Mouse (Mus musculus): ENCODE measurements around the gene Fscn1. TPM values are rescaled to one million over a fixed set of nuclear protein-coding genes. Genes with fewer than 3 reads are reported as not detected.

The Fscn1 gene
- polyA plus RNA-seq, 1 experiment from 2014 or later: 484 TPM

DNA sequence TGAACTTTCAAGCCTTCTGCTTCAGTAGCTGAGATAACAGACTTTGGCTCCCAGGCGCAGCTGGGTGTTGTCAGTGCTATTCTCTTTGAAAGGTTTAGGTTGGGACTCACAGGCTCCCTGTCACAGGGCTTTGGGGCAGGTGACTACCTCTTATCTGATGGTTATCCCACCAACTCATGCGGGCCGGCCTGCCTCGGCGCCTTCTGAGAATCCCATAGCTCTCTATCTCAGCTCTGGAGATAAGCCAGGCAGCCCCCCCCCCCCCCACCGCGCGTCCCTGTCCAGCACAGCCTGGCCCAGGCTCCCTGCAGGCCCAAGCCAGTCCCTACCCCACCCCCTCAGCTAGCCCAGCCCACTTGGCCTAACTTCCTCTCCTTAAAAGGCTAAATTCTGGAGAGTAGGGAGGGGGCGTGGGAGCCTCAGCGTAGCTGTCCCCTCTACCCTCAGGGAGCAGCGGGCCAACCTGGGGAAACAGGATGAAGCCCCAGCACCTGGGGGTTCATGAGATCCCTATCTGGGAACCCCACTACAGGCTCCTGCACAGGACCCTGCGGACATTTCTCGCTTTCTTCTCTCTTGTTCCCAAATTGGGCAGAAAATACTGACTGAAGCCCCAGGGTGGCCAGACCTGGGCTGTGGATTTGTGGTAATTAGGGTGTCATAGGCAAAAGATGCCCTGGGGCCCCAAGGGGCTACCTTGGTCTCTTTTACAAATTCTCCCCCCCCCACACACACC is 33.8 kb upstream of the Fscn1 start:
- no peak for ATAC-seq (ENCODE audit: low FRiP score)
- no peak overlapping the region for H3K4me2 ChIP-seq
- 18% methylated on average over 13 of the region's 13 CpGs for WGBS

DNA sequence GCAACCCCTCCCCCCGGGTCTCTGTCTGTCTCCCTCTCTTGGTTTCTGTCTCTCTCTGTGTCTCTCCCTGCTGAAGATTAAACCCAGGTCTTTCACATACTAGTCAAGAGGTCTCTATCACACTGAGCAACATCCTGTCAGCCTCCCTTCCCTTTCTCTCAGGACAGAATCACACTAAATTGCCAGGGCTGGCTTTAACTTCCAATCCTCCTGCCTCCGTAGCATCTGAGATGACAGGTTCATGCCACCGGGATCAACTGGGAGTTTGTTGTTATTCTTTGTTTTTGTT is 33.3 kb upstream of the Fscn1 start:
- 63% methylated on average over 3 of the region's 3 CpGs for WGBS

More for the DNA sequence above, 33.8 kb upstream of the Fscn1 start:
- no peak overlapping the region for H3K4me3 ChIP-seq
- H3K9me3 ChIP-seq: no peaks in the 10 kb centered on the region
- no peaks in the 10 kb centered on the region for H3K36me3 ChIP-seq
- peaks cover 19% of the 10 kb centered on the region for H3K4me1 ChIP-seq (replicated peaks)
- H3K27ac ChIP-seq: no peak overlapping the region
- H3K9ac ChIP-seq: no peak overlapping the region
- peaks cover 24% of the 10 kb centered on the region for H3K27me3 ChIP-seq

DNA sequence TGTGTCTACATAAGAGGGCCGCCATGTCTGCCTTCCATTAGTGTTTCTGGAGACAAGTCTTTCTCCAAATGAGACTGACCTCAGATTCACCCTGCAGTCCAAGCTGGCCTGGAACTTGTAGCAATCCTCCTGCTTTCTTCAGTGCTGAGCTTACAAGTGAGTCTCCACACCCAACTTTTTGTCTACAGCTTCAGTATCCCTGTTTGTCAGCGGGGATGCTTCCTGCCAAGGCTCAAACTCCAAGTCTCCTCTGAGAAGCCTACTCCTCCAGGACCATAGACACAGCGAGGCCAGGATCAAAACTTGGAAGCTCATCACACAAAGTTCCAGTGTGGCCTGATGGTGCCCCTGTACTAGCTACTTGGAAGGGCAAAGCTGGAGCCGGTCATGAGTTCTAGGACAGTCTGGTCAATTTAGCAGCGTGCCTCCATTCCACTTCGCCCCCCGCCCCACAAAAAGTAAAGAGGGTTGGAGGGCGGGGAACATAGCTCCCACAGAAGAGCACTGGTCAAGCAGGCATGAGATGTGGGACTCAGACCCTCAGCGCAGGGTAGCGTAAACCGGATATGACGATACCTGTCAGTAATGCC is 32.7 kb upstream of the Fscn1 start:
- Histone ChIP-seq H3K4me2 (no peak overlapping the region), H3K4me3 (no peak overlapping the region), H3K36me3 (no peaks in the 10 kb centered on the region), H3K27me3 (peaks cover 24% of the 10 kb centered on the region), H3K27ac (no peak overlapping the region), H3K4me1 (replicated peaks) (peaks cover 19% of the 10 kb centered on the region), H3K9ac (no peak overlapping the region), H3K9me3 (no peaks in the 10 kb centered on the region)
- ATAC-seq (ENCODE audit: low FRiP score): no peak
- 94% methylated on average over 12 of the region's 12 CpGs for WGBS

More for the DNA sequence above, 33.3 kb upstream of the Fscn1 start:
- ATAC-seq (ENCODE audit: low FRiP score): no peak
- Histone ChIP-seq H3K27me3 (peaks cover 24% of the 10 kb centered on the region), H3K9me3 (no peaks in the 10 kb centered on the region), H3K4me3 (no peak overlapping the region), H3K9ac (no peak overlapping the region), H3K27ac (no peak overlapping the region), H3K4me2 (no peak overlapping the region), H3K4me1 (replicated peaks) (peaks cover 19% of the 10 kb centered on the region), H3K36me3 (no peaks in the 10 kb centered on the region)

DNA sequence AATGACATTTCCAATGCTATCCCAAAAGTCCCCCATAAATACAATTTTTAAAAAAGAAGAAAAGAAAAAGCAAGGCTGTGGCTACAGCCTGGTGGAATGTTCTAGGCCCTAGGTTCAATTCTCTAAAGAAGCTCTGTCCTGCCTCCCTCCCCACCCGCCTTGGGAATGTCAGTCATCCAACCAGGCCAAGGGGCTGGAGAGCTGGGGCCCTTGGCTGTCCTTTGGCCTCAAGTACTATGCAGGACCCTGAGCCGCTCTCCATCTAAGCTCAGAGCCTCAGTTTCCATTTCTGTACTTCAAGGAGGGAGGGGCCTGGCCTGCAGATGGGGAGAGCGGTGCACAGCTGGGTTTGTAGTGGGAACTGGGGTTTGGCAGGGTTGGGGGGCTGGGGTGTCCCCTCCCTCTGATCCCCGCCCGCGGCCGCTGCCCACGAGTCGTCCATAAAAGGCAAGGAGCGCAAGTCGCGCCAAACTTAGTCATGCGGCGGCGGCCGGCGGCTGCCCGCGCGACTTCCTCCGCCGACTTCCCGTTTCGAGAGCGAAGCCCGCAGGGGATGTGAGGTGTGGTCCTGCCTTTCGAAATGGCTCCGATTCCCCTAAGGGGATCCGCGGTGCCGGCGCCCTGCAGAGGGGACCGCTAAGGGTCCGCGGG is 31.3 kb upstream of the Fscn1 start:
- peak overlapping the region; percentile 34 for H3K4me3 ChIP-seq
- no peaks in the 10 kb centered on the region for H3K9me3 ChIP-seq
- peak overlapping the region; percentile 65 for H3K9ac ChIP-seq
- no peak overlapping the region for H3K27ac ChIP-seq
- ATAC-seq (ENCODE audit: low FRiP score): no peak
- no peaks in the 10 kb centered on the region for H3K36me3 ChIP-seq
- H3K27me3 ChIP-seq: peaks cover 24% of the 10 kb centered on the region
- peak overlapping the region; percentile 55 for H3K4me2 ChIP-seq
- 4% methylated on average over 35 of the region's 35 CpGs for WGBS
- peaks cover 19% of the 10 kb centered on the region for H3K4me1 ChIP-seq (replicated peaks)

DNA sequence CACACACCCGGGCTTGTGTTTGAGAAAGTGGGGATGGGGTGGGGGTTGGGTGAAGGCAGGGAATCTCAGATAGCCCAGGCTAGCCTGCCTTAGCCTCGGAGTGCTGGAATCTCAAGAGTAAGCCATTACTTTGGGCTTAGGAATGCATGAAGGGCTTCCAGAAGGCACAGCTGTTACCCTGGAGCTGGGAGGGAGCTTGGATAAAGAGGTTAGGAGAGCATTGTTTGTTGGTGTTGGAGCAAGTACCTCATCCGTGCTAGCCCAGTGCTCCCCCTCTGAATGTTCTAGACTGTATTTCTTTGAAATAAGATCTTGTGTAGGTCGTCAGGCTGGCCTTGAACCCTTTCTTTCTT is 30.8 kb upstream of the Fscn1 start:
- Histone ChIP-seq H3K36me3 (no peaks in the 10 kb centered on the region), H3K27ac (no peak overlapping the region), H3K27me3 (peaks cover 24% of the 10 kb centered on the region), H3K9me3 (no peaks in the 10 kb centered on the region), H3K4me3 (peak overlapping the region; percentile 34), H3K4me1 (replicated peaks) (peaks cover 19% of the 10 kb centered on the region), H3K4me2 (peak overlapping the region; percentile 55), H3K9ac (peak overlapping the region; percentile 65)
- no peak for ATAC-seq (ENCODE audit: low FRiP score)
- WGBS: 26% methylated on average over 4 of the region's 4 CpGs

DNA sequence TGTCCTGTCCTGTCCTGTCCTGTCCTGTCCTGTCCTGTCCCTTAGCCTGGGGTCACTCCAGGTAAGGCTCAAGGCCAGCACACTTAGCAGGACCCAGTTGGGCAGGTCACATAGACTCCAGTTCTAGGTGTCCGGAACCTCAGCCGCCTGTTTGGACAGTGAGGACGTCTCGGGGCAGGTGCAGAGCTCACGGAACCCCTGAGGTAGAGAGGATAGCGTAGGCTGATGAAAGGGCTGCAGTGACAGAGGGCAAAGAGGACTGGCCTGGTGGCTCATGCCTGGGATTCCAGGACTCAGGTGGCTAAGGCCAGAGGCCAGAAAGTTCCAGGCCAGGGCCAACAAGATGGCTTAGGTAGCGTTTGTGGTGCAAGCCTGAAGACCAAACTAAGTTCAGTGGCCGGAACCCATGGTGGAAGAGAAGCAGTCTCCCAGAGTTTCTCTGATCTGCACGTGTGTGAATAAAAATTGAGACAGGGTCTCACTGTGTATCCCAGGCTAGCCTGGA is 28.9 kb upstream of the Fscn1 start:
- no peak overlapping the region for H3K4me3 ChIP-seq
- 92% methylated on average over 9 of the region's 9 CpGs for WGBS
- peaks cover 13% of the 10 kb centered on the region for H3K4me1 ChIP-seq (replicated peaks)
- no peaks in the 10 kb centered on the region for H3K9me3 ChIP-seq
- no peak for ATAC-seq (ENCODE audit: low FRiP score)
- no peak overlapping the region for H3K27ac ChIP-seq
- no peaks in the 10 kb centered on the region for H3K36me3 ChIP-seq
- H3K4me2 ChIP-seq: no peak overlapping the region
- H3K9ac ChIP-seq: no peak overlapping the region
- peaks cover 24% of the 10 kb centered on the region for H3K27me3 ChIP-seq

DNA sequence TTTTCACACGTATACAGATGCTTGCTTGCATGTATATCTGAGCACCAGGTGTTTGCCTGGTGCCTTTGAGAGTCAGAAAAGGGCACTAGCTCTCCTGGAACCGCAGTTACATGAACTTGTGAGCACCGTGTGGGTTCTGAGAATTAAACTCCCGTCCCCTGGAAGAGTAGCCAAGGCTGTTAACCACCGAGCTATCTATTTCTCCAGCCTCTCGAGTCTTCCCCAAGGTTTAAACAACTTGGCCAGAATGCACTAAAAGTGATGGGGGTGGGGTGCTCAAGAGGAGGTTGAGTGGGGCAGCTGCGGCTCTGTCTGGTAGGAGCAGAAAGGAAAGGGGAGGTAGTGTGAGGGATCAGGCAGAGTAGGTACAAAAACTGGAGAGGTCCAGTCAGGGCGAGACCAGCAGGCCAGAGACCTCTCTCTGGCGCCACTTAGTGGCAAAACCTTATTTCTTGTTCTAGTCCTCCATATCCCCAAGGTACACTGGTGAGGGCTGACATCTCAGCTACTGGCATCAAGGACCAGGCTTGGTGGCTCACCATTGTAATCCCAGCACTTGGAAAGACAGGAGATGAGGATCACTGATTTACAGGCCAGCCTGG is 28.0 kb upstream of the Fscn1 start:
- Histone ChIP-seq H3K9me3 (no peaks in the 10 kb centered on the region), H3K4me2 (no peak overlapping the region), H3K4me3 (no peak overlapping the region), H3K4me1 (replicated peaks) (peaks cover 7% of the 10 kb centered on the region), H3K9ac (no peak overlapping the region), H3K36me3 (no peaks in the 10 kb centered on the region), H3K27ac (no peak overlapping the region), H3K27me3 (peaks cover 21% of the 10 kb centered on the region)
- WGBS: 34% methylated on average over 9 of the region's 9 CpGs
- ATAC-seq (ENCODE audit: low FRiP score): no peak

DNA sequence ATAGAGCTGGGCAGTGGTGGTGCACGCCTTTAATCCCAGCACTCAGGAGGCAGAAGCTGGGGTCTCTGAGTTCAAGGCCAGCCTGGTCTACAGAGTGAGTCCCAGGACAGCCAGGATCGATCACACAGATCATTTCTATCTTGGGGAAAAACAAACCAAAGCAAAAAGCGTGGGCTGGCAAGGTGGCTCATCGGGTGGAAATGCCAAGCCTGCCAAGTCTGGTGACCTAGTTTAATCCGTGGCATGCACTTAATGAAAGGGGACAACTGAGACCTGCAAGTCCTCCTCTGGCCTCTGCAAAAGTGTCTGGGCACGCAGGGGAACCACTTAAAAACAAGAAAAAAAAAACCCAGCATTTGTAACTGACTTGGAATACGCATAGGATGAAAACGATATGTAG is 27.4 kb upstream of the Fscn1 start:
- ATAC-seq (ENCODE audit: low FRiP score): no peak
- WGBS: 86% methylated on average over 8 of the region's 8 CpGs
- no peak overlapping the region for H3K27ac ChIP-seq
- H3K4me2 ChIP-seq: no peak overlapping the region
- peaks cover 7% of the 10 kb centered on the region for H3K4me1 ChIP-seq (replicated peaks)
- H3K27me3 ChIP-seq: peaks cover 16% of the 10 kb centered on the region
- no peak overlapping the region for H3K4me3 ChIP-seq
- H3K9ac ChIP-seq: no peak overlapping the region
- no peaks in the 10 kb centered on the region for H3K9me3 ChIP-seq
- no peaks in the 10 kb centered on the region for H3K36me3 ChIP-seq

DNA sequence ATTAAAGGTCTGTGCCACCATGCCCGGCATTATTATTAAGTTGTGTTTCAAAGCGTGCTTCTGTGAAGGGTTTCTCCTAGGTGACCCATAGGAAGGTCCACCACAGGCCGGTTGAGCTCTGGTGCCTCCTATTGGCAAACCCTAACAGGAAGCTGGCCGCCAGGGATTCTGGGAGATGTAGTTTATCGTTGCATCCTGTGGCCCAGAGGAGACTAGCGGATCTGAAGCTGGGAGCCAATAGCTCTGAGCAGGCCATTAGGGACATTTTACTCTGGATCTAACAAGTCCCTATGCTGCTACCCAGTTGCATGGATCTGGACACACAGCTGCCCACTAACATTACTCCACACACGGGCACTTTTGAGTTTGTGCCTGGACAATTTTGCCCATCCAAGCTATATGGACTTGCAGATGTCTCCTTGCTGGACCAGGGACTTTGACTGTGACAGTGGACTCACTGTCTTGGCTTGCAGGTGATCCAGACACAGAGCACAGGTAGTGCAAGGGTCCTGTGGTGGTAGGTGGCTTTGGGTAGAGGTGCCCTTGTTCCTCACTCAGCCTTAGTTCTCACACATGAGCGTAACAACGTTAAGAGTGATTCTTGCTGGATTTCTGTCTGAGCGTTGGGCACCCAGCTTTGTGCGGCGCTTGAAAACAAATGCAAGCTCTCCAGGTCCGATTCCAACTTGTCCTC is 24.4 kb upstream of the Fscn1 start:
- Histone ChIP-seq H3K9ac (no peak overlapping the region), H3K9me3 (no peaks in the 10 kb centered on the region), H3K4me1 (replicated peaks) (no peaks in the 10 kb centered on the region; the same call in 1 of the 2 replicates), H3K27me3 (no peaks in the 10 kb centered on the region), H3K27ac (no peak overlapping the region), H3K4me3 (no peak overlapping the region), H3K4me2 (peak overlapping the region; percentile 35), H3K36me3 (no peaks in the 10 kb centered on the region)
- WGBS: 15% methylated on average over 13 of the region's 13 CpGs
- peak; percentile 54 for ATAC-seq (ENCODE audit: low FRiP score)

DNA sequence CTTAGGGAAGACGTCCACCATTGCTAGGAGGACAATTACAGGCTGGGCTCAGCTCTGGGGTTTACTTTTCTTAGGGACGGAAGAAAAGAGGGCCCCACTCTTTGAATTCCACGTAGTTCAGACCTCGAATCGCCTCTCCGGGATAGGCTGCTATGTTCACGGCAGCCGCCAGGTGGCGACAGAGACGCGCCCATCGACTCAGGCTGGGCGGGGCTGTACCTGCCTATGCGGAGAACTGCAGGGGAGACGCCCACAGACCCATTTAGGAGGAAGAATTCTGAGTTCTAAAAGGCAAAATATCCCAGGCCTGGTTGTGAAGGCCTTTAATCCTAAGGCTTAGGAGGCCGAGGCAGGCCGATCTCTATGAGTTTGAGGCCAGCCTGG is 23.8 kb upstream of the Fscn1 start:
- Histone ChIP-seq H3K27ac (no peak overlapping the region), H3K9ac (no peak overlapping the region)
- ATAC-seq (ENCODE audit: low FRiP score): peak; percentile 50; the same call in 1 of the 2 replicates

DNA sequence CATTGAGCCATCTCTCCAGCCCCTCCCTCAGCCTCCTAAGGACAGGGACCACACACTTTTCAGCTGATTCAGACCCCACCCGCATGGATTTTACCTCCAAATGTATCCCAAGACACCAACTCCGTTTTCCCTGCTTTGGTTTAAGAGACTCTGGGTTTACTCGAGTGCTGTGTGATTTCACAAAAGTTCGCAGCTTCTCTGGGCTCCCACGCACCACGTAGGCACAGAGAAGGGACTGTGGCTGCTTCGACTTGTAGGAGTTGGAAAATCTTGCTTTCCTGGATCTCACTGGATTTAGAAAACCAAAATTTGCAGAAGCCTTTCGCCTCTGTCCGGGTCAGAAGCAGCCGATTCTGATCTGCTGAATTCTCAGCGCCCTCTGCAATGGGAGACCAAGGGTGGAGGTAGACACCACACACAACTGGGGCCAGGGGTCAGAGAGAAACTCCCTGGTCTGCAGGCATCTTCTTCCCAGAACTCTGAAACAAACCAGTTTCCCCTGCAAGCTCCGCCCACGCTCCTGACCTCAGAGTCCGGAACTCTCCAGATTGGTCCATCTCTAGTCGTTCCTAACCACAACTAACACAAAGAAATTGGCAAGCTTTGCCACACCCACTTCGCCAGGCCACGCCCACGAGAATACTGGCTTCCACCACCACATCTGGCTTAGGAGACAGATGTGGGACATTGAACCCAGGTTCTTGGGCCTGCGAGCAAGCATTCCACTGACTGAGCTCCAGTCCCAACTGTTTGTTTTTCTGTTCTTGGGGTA is 22.0 kb upstream of the Fscn1 start:
- Histone ChIP-seq H3K4me2 (no peak overlapping the region), H3K27ac (no peak overlapping the region), H3K4me3 (no peak overlapping the region), H3K9me3 (no peaks in the 10 kb centered on the region), H3K4me1 (replicated peaks) (no peaks in the 10 kb centered on the region; the same call in 1 of the 2 replicates), H3K27me3 (no peaks in the 10 kb centered on the region), H3K36me3 (no peaks in the 10 kb centered on the region), H3K9ac (no peak overlapping the region)
- WGBS: 36% methylated on average over 19 of the region's 19 CpGs
- no peak for ATAC-seq (ENCODE audit: low FRiP score)

More for the DNA sequence above, 23.8 kb upstream of the Fscn1 start:
- Histone ChIP-seq H3K4me1 (replicated peaks) (no peaks in the 10 kb centered on the region; the same call in 1 of the 2 replicates), H3K4me3 (no peak overlapping the region), H3K36me3 (no peaks in the 10 kb centered on the region), H3K27me3 (no peaks in the 10 kb centered on the region), H3K9me3 (no peaks in the 10 kb centered on the region), H3K4me2 (peak overlapping the region; percentile 35)
- WGBS: 5% methylated on average over 17 of the region's 17 CpGs
